Mouse (Mus musculus): ENCODE results near the gene Rgs9. TPM values are rescaled to one million over a fixed set of nuclear protein-coding genes. Genes with fewer than 3 reads are reported as not detected.
"Not testable (repeated sequence)": the region's sequence is repeated elsewhere in the genome, so short reads cannot be mapped to it uniquely, and the experiment has no call there.

The Rgs9 gene
- polyA plus RNA-seq (2015; fragmentation: Nextera tagmentation; extraction: Ambion mirVana) = 0.02 and 0.13 TPM in 2 replicates

GRCm38 (mm10) chr11:109297710-109298375, at the start of gene Rgs9:
Rgs9 (minus strand) TSS chr11:109298129.
- 7% methylated on average over 37 of the region's 37 CpGs for WGBS (ENCODE audit: insufficient replicate concordance)
- ATAC-seq (ENCODE audit: low read depth) = peak; percentile 98

GRCm38 (mm10) chr11:109347242-109347959, 49.5 kb upstream of the Rgs9 start:
- Histone ChIP-seq H3K4me3 (ENCODE audit: low read depth, low read length) (no peak overlapping the region), H3K4me2 (ENCODE audit: low read depth, low read length) (no peak overlapping the region; the same call in 1 of the 2 replicates), H3K36me3 (ENCODE audit: control insufficient read depth, insufficient read depth) (no peaks in the 10 kb centered on the region), H3K9me3 (replicated peaks; ENCODE audit: control insufficient read depth, low read length) (no peaks in the 10 kb centered on the region), H3K27ac (ENCODE audit: low read length) (no peak overlapping the region), H3K4me1 (ENCODE audit: control insufficient read depth, low read depth, low read length) (peaks cover 12% of the 10 kb centered on the region), H3K9ac (ENCODE audit: low read depth, low read length) (no peak overlapping the region), H3K27me3 (ENCODE audit: control insufficient read depth, insufficient read depth, low read depth, low read length) (no peaks in the 10 kb centered on the region)
- ATAC-seq (ENCODE audit: low read depth) = peak; percentile 81
- WGBS (ENCODE audit: insufficient replicate concordance) = 27% methylated on average over 10 of the region's 10 CpGs

More at GRCm38 (mm10) chr11:109297710-109298375, at the start of gene Rgs9:
- H3K4me2 ChIP-seq (ENCODE audit: low read depth, low read length) = peak within 1 kb of the TSS; percentile 57
- H3K9ac ChIP-seq (ENCODE audit: low read depth, low read length) = no peak within 1 kb of the TSS
- H3K27me3 ChIP-seq (ENCODE audit: control insufficient read depth, insufficient read depth, low read depth, low read length) = peaks cover 4% of the 10 kb centered on the region
- H3K9me3 ChIP-seq (replicated peaks; ENCODE audit: control insufficient read depth, low read length) = no peaks in the 10 kb centered on the region
- no peak within 1 kb of the TSS for H3K27ac ChIP-seq (ENCODE audit: low read length)
- no peaks in the 10 kb centered on the region for H3K36me3 ChIP-seq (ENCODE audit: control insufficient read depth, insufficient read depth)
- H3K4me3 ChIP-seq (ENCODE audit: low read depth, low read length) = peak within 1 kb of the TSS; percentile 37
- H3K4me1 ChIP-seq (ENCODE audit: control insufficient read depth, low read depth, low read length) = peaks cover 4% of the 10 kb centered on the region; the same call in 1 of the 2 replicates

GRCm38 (mm10) chr11:109343991-109344599, 46.2 kb upstream of the Rgs9 start:
- H3K4me1 ChIP-seq (ENCODE audit: control insufficient read depth, low read depth, low read length) = peaks cover 12% of the 10 kb centered on the region
- WGBS (ENCODE audit: insufficient replicate concordance) = 24% methylated on average over 10 of the region's 10 CpGs
- H3K4me2 ChIP-seq (ENCODE audit: low read depth, low read length) = no peak overlapping the region
- H3K9ac ChIP-seq (ENCODE audit: low read depth, low read length) = no peak overlapping the region
- H3K27me3 ChIP-seq (ENCODE audit: control insufficient read depth, insufficient read depth, low read depth, low read length) = no peaks in the 10 kb centered on the region
- no peak overlapping the region for H3K27ac ChIP-seq (ENCODE audit: low read length)
- H3K4me3 ChIP-seq (ENCODE audit: low read depth, low read length) = no peak overlapping the region
- H3K36me3 ChIP-seq (ENCODE audit: control insufficient read depth, insufficient read depth) = no peaks in the 10 kb centered on the region
- no peaks in the 10 kb centered on the region for H3K9me3 ChIP-seq (replicated peaks; ENCODE audit: control insufficient read depth, low read length)
- no peak for ATAC-seq (ENCODE audit: low read depth)

- H3K9ac ChIP-seq (ENCODE audit: low read depth, low read length) = no peak overlapping the region
- H3K4me2 ChIP-seq (ENCODE audit: low read depth, low read length) = no peak overlapping the region
- 56% methylated on average over 7 of the region's 7 CpGs for WGBS (ENCODE audit: insufficient replicate concordance)
- H3K4me3 ChIP-seq (ENCODE audit: low read depth, low read length) = no peak overlapping the region
- H3K4me1 ChIP-seq (ENCODE audit: control insufficient read depth, low read depth, low read length) = peaks cover 12% of the 10 kb centered on the region
- H3K9me3 ChIP-seq (replicated peaks; ENCODE audit: control insufficient read depth, low read length) = no peaks in the 10 kb centered on the region
- no peaks in the 10 kb centered on the region for H3K36me3 ChIP-seq (ENCODE audit: control insufficient read depth, insufficient read depth)
- no peaks in the 10 kb centered on the region for H3K27me3 ChIP-seq (ENCODE audit: control insufficient read depth, insufficient read depth, low read depth, low read length)
- no peak for ATAC-seq (ENCODE audit: low read depth)
- no peak overlapping the region for H3K27ac ChIP-seq (ENCODE audit: low read length)
Measured at GRCm38 (mm10) chr11:109343558-109343957, 45.6 kb upstream of the Rgs9 start.

- H3K27ac ChIP-seq (ENCODE audit: low read length); H3K36me3 ChIP-seq (ENCODE audit: control insufficient read depth, insufficient read depth); H3K9me3 ChIP-seq (replicated peaks; ENCODE audit: control insufficient read depth, low read length); ATAC-seq (ENCODE audit: low read depth); H3K9ac ChIP-seq (ENCODE audit: low read depth, low read length); H3K27me3 ChIP-seq (ENCODE audit: control insufficient read depth, insufficient read depth, low read depth, low read length); H3K4me1 ChIP-seq (ENCODE audit: control insufficient read depth, low read depth, low read length); H3K4me3 ChIP-seq (ENCODE audit: low read depth, low read length); H3K4me2 ChIP-seq (ENCODE audit: low read depth, low read length): not testable (repeated sequence)
- 68% methylated on average over 4 of the region's 4 CpGs for WGBS (ENCODE audit: insufficient replicate concordance)
Measured at GRCm38 (mm10) chr11:109342666-109343065, 44.7 kb upstream of the Rgs9 start.

GRCm38 (mm10) chr11:109340541-109340940, 42.6 kb upstream of the Rgs9 start:
- Histone ChIP-seq H3K4me2 (ENCODE audit: low read depth, low read length) (no peak overlapping the region), H3K9me3 (replicated peaks; ENCODE audit: control insufficient read depth, low read length) (no peaks in the 10 kb centered on the region), H3K27ac (ENCODE audit: low read length) (no peak overlapping the region), H3K9ac (ENCODE audit: low read depth, low read length) (no peak overlapping the region), H3K27me3 (ENCODE audit: control insufficient read depth, insufficient read depth, low read depth, low read length) (no peaks in the 10 kb centered on the region), H3K4me1 (ENCODE audit: control insufficient read depth, low read depth, low read length) (no peaks in the 10 kb centered on the region; the same call in 1 of the 2 replicates), H3K36me3 (ENCODE audit: control insufficient read depth, insufficient read depth) (no peaks in the 10 kb centered on the region), H3K4me3 (ENCODE audit: low read depth, low read length) (no peak overlapping the region)
- WGBS (ENCODE audit: insufficient replicate concordance) = 52% methylated on average over 5 of the region's 5 CpGs
- ATAC-seq (ENCODE audit: low read depth) = no peak

- Histone ChIP-seq H3K9me3 (replicated peaks; ENCODE audit: control insufficient read depth, low read length) (no peaks in the 10 kb centered on the region), H3K27ac (ENCODE audit: low read length) (no peak overlapping the region), H3K9ac (ENCODE audit: low read depth, low read length) (no peak overlapping the region), H3K4me1 (ENCODE audit: control insufficient read depth, low read depth, low read length) (no peaks in the 10 kb centered on the region; the same call in 1 of the 2 replicates), H3K4me3 (ENCODE audit: low read depth, low read length) (no peak overlapping the region), H3K36me3 (ENCODE audit: control insufficient read depth, insufficient read depth) (no peaks in the 10 kb centered on the region), H3K27me3 (ENCODE audit: control insufficient read depth, insufficient read depth, low read depth, low read length) (no peaks in the 10 kb centered on the region), H3K4me2 (ENCODE audit: low read depth, low read length) (no peak overlapping the region)
- ATAC-seq (ENCODE audit: low read depth) = no peak
- 83% methylated on average over 8 of the region's 8 CpGs for WGBS (ENCODE audit: insufficient replicate concordance)
Measured at GRCm38 (mm10) chr11:109339155-109339938, 41.4 kb upstream of the Rgs9 start.

GRCm38 (mm10) chr11:109335890-109336289, 38.0 kb upstream of the Rgs9 start:
- H3K4me3 ChIP-seq (ENCODE audit: low read depth, low read length) = no peak overlapping the region
- 46% methylated on average over 6 of the region's 6 CpGs for WGBS (ENCODE audit: insufficient replicate concordance)
- no peaks in the 10 kb centered on the region for H3K36me3 ChIP-seq (ENCODE audit: control insufficient read depth, insufficient read depth)
- H3K9me3 ChIP-seq (replicated peaks; ENCODE audit: control insufficient read depth, low read length) = no peaks in the 10 kb centered on the region
- no peak overlapping the region for H3K27ac ChIP-seq (ENCODE audit: low read length)
- ATAC-seq (ENCODE audit: low read depth) = no peak
- peaks cover 7% of the 10 kb centered on the region; the same call in 1 of the 2 replicates for H3K4me1 ChIP-seq (ENCODE audit: control insufficient read depth, low read depth, low read length)
- no peak overlapping the region for H3K9ac ChIP-seq (ENCODE audit: low read depth, low read length)
- no peak overlapping the region for H3K4me2 ChIP-seq (ENCODE audit: low read depth, low read length)
- H3K27me3 ChIP-seq (ENCODE audit: control insufficient read depth, insufficient read depth, low read depth, low read length) = no peaks in the 10 kb centered on the region

Data from liver, embryonic 16.5 days (tissue).